Mouse (Mus musculus) olfactory bulb, adult 2 months (tissue): ENCODE measurements around the gene Calhm3.

Experiments used
- CTCF ChIP-seq: fragments of 200-500 bp; IDR thresholded peaks from 2 replicates; pipeline ENCODE4 v1.5.1; 2012; ENCODE audit warnings: low read depth, mild to moderate bottlenecking, low read length, moderate library complexity; ENCODE audit not compliant: insufficient read depth
- POLR2A ChIP-seq: fragments of 200-500 bp; IDR thresholded peaks from 2 replicates; pipeline ENCODE4 v1.6.1; 2012; ENCODE audit warnings: mild to moderate bottlenecking, low read depth, low read length, moderate library complexity; ENCODE audit not compliant: insufficient read depth

GRCm38 (mm10) chr19:47206126-47206525 lies 48.6 kb upstream of the Calhm3 start:
- TF ChIP-seq CTCF (no peak), POLR2A (no peak)
